Mouse (Mus musculus) cortical plate, adult 2 months (tissue): Measurements from ENCODE around the gene Timm13. TPM values are rescaled to one million over a fixed set of nuclear protein-coding genes. Genes with fewer than 3 reads are reported as not detected.

Source experiments
- H3K27ac ChIP-seq: fragments of 200-500 bp; 2 replicates; pipeline ENCODE4 v1.5.1; 2012; ENCODE audit warnings: low read length, control low read depth, inconsistent platforms; ENCODE audit not compliant: insufficient read depth
- H3K4me1 ChIP-seq: fragments of 200-500 bp; 2 replicates; pipeline ENCODE4 v1.6.1; 2011; ENCODE audit warnings: low read length; ENCODE audit not compliant: control insufficient read depth, insufficient read depth
- H3K4me3 ChIP-seq: fragments of 200-500 bp; 2 replicates; pipeline ENCODE4 v1.5.1; 2011; ENCODE audit warnings: mild to moderate bottlenecking, low read length, control low read depth; ENCODE audit not compliant: insufficient read depth
- CTCF ChIP-seq: fragments of 200-500 bp; IDR thresholded peaks from 2 replicates; pipeline ENCODE4 v1.5.1; 2011; ENCODE audit warnings: mild to moderate bottlenecking, control low read depth, low read length; ENCODE audit not compliant: insufficient read depth; ENCODE audit errors: extremely low read depth
- POLR2A ChIP-seq: fragments of 200-500 bp; IDR thresholded peaks from 2 replicates; pipeline ENCODE4 v1.6.1; 2011; ENCODE audit warnings: mild to moderate bottlenecking, low read length, control low read depth; ENCODE audit not compliant: insufficient read depth; ENCODE audit errors: extremely low read depth
- polyA plus RNA-seq: library from polyadenylated mRNA; depleted of rRNA; stranded (reverse); fragments of >200 nt; gene quantifications from 2 replicates; pipeline ENCODE4 v1.2.3, GENCODE M21; 2012

Timm13 gene
- polyA plus RNA-seq, 1 experiment = 219 TPM

DNA sequence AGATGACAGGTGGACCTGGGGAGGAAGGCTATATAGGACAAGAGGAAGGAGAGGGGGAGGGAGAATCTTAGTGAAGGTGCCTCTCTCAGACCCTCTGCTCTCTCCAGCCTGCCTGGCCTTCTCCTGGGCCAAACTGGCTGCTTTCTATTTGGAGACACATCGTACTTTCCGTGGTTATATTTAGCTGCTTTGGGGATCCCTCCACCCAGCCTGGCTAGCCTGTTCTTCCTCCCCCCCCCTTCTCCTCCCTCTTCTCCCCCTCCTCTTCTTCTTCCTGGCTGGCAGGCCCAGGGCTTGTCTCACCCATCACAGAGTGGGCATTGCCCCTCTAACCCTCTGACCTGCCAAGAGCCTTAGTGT lies 40.2 kb upstream of the Timm13 start:
- Histone ChIP-seq H3K4me3 (no peak overlapping the region), H3K27ac (no peak overlapping the region), H3K4me1 (peaks cover 7% of the 10 kb centered on the region)
- TF ChIP-seq POLR2A = no peak
- TF ChIP-seq CTCF = no peak

- Histone ChIP-seq H3K4me3 (0 out of 2 replicates have a peak overlapping the region, but pooled peaks have one; percentile 29), H3K27ac (no peak overlapping the region), H3K4me1 (peaks cover 7% of the 10 kb centered on the region)
- TF ChIP-seq CTCF = no peak
- no peak for TF ChIP-seq POLR2A
Measured at GRCm38 (mm10) chr10:80940320-80940987, 39.7 kb upstream of the Timm13 start.

GRCm38 (mm10) chr10:80939671-80940070 lies 38.9 kb upstream of the Timm13 start:
- Histone ChIP-seq H3K27ac (no peak overlapping the region), H3K4me1 (peaks cover 7% of the 10 kb centered on the region), H3K4me3 (peak overlapping the region; percentile 29)
- TF ChIP-seq CTCF = no peak
- no peak for TF ChIP-seq POLR2A

DNA sequence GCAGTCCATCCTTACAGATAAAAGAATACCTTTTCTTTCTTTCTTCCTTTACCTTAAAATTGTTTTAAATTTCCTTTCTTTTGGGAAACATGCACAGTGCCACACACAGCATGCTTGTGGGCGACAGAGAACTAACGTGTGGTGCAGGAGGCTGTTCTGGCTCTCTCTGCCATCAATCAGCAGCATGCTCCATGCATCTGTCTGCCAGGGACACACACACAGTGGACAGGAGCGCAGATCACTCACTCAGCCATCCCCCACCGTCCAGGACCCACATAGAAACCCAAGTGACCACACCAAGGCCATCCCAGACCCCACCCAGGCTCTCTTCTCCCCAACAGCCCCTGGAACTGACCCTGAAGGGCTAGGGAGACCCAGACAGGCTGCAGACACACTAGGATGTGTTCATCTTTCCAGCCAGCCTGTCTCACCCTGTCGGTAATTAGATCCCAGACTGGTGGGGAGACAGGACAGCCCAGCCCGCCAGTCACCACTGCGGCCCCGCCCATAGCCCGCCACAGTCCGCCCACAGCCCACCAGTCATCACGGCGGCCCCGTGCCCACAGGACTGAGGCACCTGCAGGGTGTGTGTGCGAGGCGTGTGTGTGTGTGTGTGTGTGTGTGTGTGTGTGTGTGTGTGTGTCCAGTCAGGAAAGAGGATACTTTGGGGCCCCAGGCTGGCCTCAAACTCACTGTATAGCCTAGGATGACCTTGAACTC lies 38.2 kb upstream of the Timm13 start:
- H3K27ac ChIP-seq = no peak overlapping the region
- peaks cover 7% of the 10 kb centered on the region for H3K4me1 ChIP-seq
- peak overlapping the region; percentile 29; the same call in 1 of the 2 replicates for H3K4me3 ChIP-seq
- no peak for TF ChIP-seq CTCF
- TF ChIP-seq POLR2A = no peak

GRCm38 (mm10) chr10:80937646-80938045 lies 36.9 kb upstream of the Timm13 start:
- no peak overlapping the region for H3K4me3 ChIP-seq
- no peak overlapping the region for H3K27ac ChIP-seq
- peaks cover 11% of the 10 kb centered on the region for H3K4me1 ChIP-seq
- TF ChIP-seq CTCF (no peak), POLR2A (no peak)

GRCm38 (mm10) chr10:80936810-80937164 lies 36.0 kb upstream of the Timm13 start:
- TF ChIP-seq CTCF = no peak
- no peak for TF ChIP-seq POLR2A
- peaks cover 11% of the 10 kb centered on the region for H3K4me1 ChIP-seq
- no peak overlapping the region for H3K4me3 ChIP-seq
- no peak overlapping the region for H3K27ac ChIP-seq

- Histone ChIP-seq H3K4me3 (no peak overlapping the region), H3K27ac (no peak overlapping the region), H3K4me1 (peaks cover 11% of the 10 kb centered on the region)
- TF ChIP-seq POLR2A (no peak), CTCF (no peak)
Measured at GRCm38 (mm10) chr10:80936135-80936809, 35.5 kb upstream of the Timm13 start.

DNA sequence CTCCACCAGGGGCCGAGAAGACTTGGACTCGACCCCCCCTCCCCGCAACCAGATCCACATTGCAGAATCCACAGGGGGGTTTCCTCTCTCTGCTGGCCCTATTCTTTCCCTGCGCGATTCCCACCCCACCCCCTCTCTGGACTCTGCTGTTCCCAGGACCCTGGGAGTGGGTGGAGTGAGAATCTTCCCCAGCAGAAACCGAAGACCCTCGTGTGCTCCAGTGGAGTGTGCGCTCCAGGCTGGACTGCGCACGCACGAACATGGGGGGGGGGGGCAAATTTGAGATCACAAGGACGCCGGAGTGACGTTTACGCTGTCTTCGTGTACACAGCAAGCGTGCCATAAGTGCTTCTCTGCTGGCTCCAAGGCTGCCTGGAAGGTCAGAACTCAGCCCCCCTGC lies 34.9 kb upstream of the Timm13 start:
- Histone ChIP-seq H3K27ac (no peak overlapping the region), H3K4me3 (no peak overlapping the region), H3K4me1 (peaks cover 11% of the 10 kb centered on the region)
- TF ChIP-seq CTCF (no peak), POLR2A (no peak)

DNA sequence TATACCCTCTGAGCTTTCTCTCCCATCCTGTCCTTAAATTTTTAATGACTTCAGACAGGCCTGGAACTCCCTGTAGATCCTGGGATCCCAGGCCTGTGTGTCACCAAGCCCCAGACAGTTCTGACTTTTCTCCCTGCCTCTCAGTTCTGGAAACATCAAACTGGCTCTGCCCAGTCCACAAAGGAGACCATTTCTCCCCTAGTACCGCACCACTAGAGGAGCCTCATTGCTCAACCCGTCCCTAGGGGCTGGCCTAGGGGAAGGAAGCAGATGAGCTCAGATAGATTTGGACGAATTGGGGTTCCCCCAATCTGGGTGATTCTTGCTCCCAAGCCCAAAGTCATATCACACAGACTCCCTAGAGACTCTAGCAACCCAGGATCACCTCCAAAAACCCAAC lies 34.5 kb upstream of the Timm13 start:
- Histone ChIP-seq H3K27ac (no peak overlapping the region), H3K4me3 (no peak overlapping the region), H3K4me1 (peaks cover 9% of the 10 kb centered on the region)
- TF ChIP-seq CTCF (no peak), POLR2A (no peak)
